Mouse (Mus musculus): ENCODE results near the gene Gm10801. TPM values are rescaled to one million over a fixed set of nuclear protein-coding genes. Genes with fewer than 3 reads are reported as not detected.

The Gm10801 gene
- polyA plus RNA-seq (2014; fragmentation: Illumina TruSeq; extraction: RNeasy Lipid Tissue Mini Kit (QIAGEN cat#74804); ENCODE audit: low read depth, low replicate concordance), result not detected

DNA sequence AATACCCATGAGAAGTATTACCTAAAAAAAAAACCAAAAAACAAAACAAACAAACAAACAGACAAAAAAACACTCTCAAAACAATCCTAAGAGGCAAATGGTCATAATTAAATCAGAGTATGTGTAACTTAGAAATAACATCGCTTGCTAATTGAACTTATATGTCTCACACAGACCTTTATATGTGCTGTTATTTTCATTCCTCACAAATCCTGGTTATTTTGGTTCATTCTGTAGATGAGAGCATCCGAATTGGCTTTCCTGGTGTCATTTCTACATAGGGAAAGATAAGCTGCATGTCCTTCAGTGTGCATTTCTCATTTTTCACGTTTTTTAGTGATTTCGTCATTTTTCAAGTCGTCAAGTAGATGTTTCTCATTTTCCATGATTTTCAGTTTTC lies at the start of gene Gm10801:
Gm10801 (plus strand) TSS at position 301 of the 400 bp plus-strand sequence.

DNA sequence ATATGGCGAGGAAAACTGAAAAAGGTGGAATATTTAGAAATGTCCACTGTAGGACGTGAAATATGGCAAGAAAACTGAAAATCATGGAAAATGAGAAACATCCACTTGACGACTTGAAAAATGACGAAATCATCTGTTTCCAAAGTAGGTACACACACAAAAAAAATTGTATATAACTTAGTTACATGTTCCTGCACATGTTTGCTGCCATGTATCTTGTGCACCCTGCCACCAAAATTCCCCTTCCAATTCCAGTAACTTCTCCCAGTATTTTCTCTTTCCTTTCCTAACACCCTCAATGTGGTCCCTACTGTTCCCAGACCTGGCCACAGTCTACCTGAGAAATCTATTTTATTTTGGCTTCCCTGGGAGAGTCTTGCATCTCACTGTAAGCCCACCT lies 5.2 kb downstream of the Gm10801 start, which contains the start of gene Gm10800:
Gm10800 (minus strand) TSS at position 101 of the 400 bp plus-strand sequence.

Other genes with a start within 250 kb of the Gm10801 start
- not detected for gene Gm10800, start 5.1 kb downstream of the Gm10801 start, polyA plus RNA-seq (2014; fragmentation: Illumina TruSeq; extraction: RNeasy Lipid Tissue Mini Kit (QIAGEN cat#74804); ENCODE audit: low read depth, low replicate concordance)

Data from testis, adult 10 weeks (tissue).